Mouse (Mus musculus): Measurements from ENCODE around the gene Lama4. TPM values are rescaled to one million over a fixed set of nuclear protein-coding genes. Genes with fewer than 3 reads are reported as not detected.

Gene Lama4
- total RNA-seq, 2 experiments from 2014 or later = 3.6 to 4.5 TPM

- DNase-seq = no peak
Observed at GRCm38 (mm10) chr10:39056050-39056449, 90.7 kb downstream of the Lama4 start.

- DNase-seq = no peak
Observed at GRCm38 (mm10) chr10:39064732-39065131, 99.4 kb downstream of the Lama4 start.

- no peak for DNase-seq
Observed at GRCm38 (mm10) chr10:39065449-39065848, 100.1 kb downstream of the Lama4 start.

- no peak for DNase-seq
Observed at GRCm38 (mm10) chr10:39066061-39066460, 100.7 kb downstream of the Lama4 start.

- DNase-seq = peak; percentile 15 to 30
Observed at GRCm38 (mm10) chr10:39066962-39067361, 101.6 kb downstream of the Lama4 start.

GRCm38 (mm10) chr10:39072048-39072447 is 106.7 kb downstream of the Lama4 start:
- no peak for DNase-seq

GRCm38 (mm10) chr10:39096981-39097380 is 131.7 kb downstream of the Lama4 start:
- no peak for DNase-seq

GRCm38 (mm10) chr10:39098746-39099145 is 133.4 kb downstream of the Lama4 start:
- no peak for DNase-seq

- DNase-seq = no peak
Observed at GRCm38 (mm10) chr10:39104803-39105449, 139.6 kb downstream of the Lama4 start.

- DNase-seq = no peak
Observed at GRCm38 (mm10) chr10:39106413-39106812, 141.1 kb downstream of the Lama4 start.

- no peak for DNase-seq
Observed at GRCm38 (mm10) chr10:39106935-39107334, 141.6 kb downstream of the Lama4 start.

- DNase-seq = no peak
Observed at GRCm38 (mm10) chr10:39108837-39109488, 143.6 kb downstream of the Lama4 start.

GRCm38 (mm10) chr10:39109489-39109874 is 144.2 kb downstream of the Lama4 start:
- DNase-seq = no peak

- no peak for DNase-seq
Observed at GRCm38 (mm10) chr10:39121412-39121811, 156.1 kb downstream of the Lama4 start.

- peak; percentile 91 to 92 for DNase-seq
Observed at GRCm38 (mm10) chr10:39133462-39134310, 168.4 kb downstream of the Lama4 start, which contains the start of the genes Fam229b and Tube1. TSS of gene Fam229b (minus strand) at chr10:39133914. TSS of gene Tube1 (plus strand) at chr10:39133976.

- DNase-seq = no peak
Observed at GRCm38 (mm10) chr10:39137766-39138165, 172.5 kb downstream of the Lama4 start.

GRCm38 (mm10) chr10:39138761-39139160 is 173.4 kb downstream of the Lama4 start:
- DNase-seq = no peak

GRCm38 (mm10) chr10:39140843-39141242 is 175.5 kb downstream of the Lama4 start:
- no peak for DNase-seq

- no peak for DNase-seq
Observed at GRCm38 (mm10) chr10:39141401-39141800, 176.1 kb downstream of the Lama4 start.

- no peak for DNase-seq
Observed at GRCm38 (mm10) chr10:39142216-39142615, 176.9 kb downstream of the Lama4 start.

- DNase-seq = no peak
Observed at GRCm38 (mm10) chr10:39156719-39157118, 191.4 kb downstream of the Lama4 start.

GRCm38 (mm10) chr10:39157321-39157720 is 192.0 kb downstream of the Lama4 start:
- DNase-seq = no peak

GRCm38 (mm10) chr10:39158306-39158705 is 193.0 kb downstream of the Lama4 start:
- no peak for DNase-seq
